Mouse (Mus musculus) embryonic facial prominence, embryonic 13.5 days (tissue): Measurements from ENCODE around the gene Hemgn. TPM values are rescaled to one million over a fixed set of nuclear protein-coding genes. Genes with fewer than 3 reads are reported as not detected.

Experiments
- ATAC-seq: fragments of 200-750 bp; cut with Nextera tagmentation; 2 replicates; pipeline ENCODE4 v1.8.0; 2017; ENCODE audit warnings: low read depth; ENCODE audit not compliant: insufficient number of reproducible peaks, insufficient read depth, low FRiP score, low TSS enrichment
- H3K27ac ChIP-seq: fragments of 300-500 bp; sonication (generic); 2 replicates; pipeline ENCODE4 v1.5.1; 2015; ENCODE audit warnings: moderate library complexity, mild to moderate bottlenecking, inconsistent platforms
- H3K27me3 ChIP-seq: fragments of 300-500 bp; sonication (generic); 2 replicates; pipeline ENCODE4 v1.6.1; 2015; ENCODE audit warnings: mild to moderate bottlenecking, inconsistent platforms
- H3K36me3 ChIP-seq: fragments of 300-500 bp; sonication (generic); 2 replicates; pipeline ENCODE4 v1.6.1; 2015; ENCODE audit warnings: mild to moderate bottlenecking, inconsistent platforms
- H3K4me1 ChIP-seq: fragments of 300-500 bp; sonication (generic); 2 replicates; pipeline ENCODE4 v1.6.1; 2015; ENCODE audit warnings: inconsistent platforms
- H3K4me2 ChIP-seq: fragments of 300-500 bp; sonication (generic); 2 replicates; pipeline ENCODE4 v1.6.1; 2015; ENCODE audit warnings: moderate library complexity, mild to moderate bottlenecking, inconsistent platforms
- H3K4me3 ChIP-seq: fragments of 300-500 bp; sonication (generic); 2 replicates; pipeline ENCODE4 v1.5.1; 2015; ENCODE audit warnings: mild to moderate bottlenecking, inconsistent platforms
- H3K9ac ChIP-seq: fragments of 300-500 bp; sonication (generic); 2 replicates; pipeline ENCODE4 v1.6.1; 2015; ENCODE audit warnings: mild to moderate bottlenecking, inconsistent platforms
- H3K9me3 ChIP-seq: fragments of 300-500 bp; sonication (generic); 2 replicates; pipeline ENCODE4 v1.6.1; 2016; ENCODE audit warnings: inconsistent platforms
- WGBS: fragments of 180-500 bp; shearing (Covaris S2); methylation state at CpG from one replicate; pipeline ENCODE4 v1.1.7; 2015; ENCODE audit warnings: mixed read lengths; 5-methylcytosine and 5-hydroxymethylcytosine counted together
- polyA plus RNA-seq: library from polyadenylated mRNA; unstranded; fragments of >200 nt; fragmentation: Nextera tagmentation; extraction: Ambion mirVana; gene quantifications from 2 replicates; pipeline ENCODE4 v1.2.1, GENCODE M21; 2015

Gene Hemgn
- polyA plus RNA-seq, 1 experiment from 2014 or later, result 0.87 TPM

GRCm38 (mm10) chr4:46450020-46450518 is 36.8 kb upstream of the Hemgn start:
- H3K4me3 ChIP-seq, result peak overlapping the region; percentile 87
- no peak for ATAC-seq
- H3K27ac ChIP-seq, result peak overlapping the region; percentile 100
- H3K9ac ChIP-seq, result peak overlapping the region; percentile 99
- 28% methylated on average over 7 of the region's 7 CpGs for WGBS
- H3K4me2 ChIP-seq, result peak overlapping the region; percentile 81
- no peaks in the 10 kb centered on the region for H3K9me3 ChIP-seq
- H3K4me1 ChIP-seq, result peaks cover 30% of the 10 kb centered on the region
- H3K36me3 ChIP-seq, result no peaks in the 10 kb centered on the region
- no peaks in the 10 kb centered on the region for H3K27me3 ChIP-seq

GRCm38 (mm10) chr4:46448886-46449285 is 35.6 kb upstream of the Hemgn start:
- Histone ChIP-seq H3K4me1 (peaks cover 20% of the 10 kb centered on the region), H3K9me3 (no peaks in the 10 kb centered on the region), H3K27me3 (no peaks in the 10 kb centered on the region), H3K4me2 (no peak overlapping the region), H3K9ac (no peak overlapping the region), H3K4me3 (no peak overlapping the region), H3K36me3 (no peaks in the 10 kb centered on the region), H3K27ac (no peak overlapping the region)
- 20% methylated on average over 6 of the region's 6 CpGs for WGBS
- no peak for ATAC-seq

GRCm38 (mm10) chr4:46447461-46447860 is 34.2 kb upstream of the Hemgn start:
- 41% methylated on average over 1 of the region's 1 CpGs for WGBS
- Histone ChIP-seq H3K4me2 (no peak overlapping the region), H3K27ac (no peak overlapping the region), H3K27me3 (no peaks in the 10 kb centered on the region), H3K9me3 (no peaks in the 10 kb centered on the region), H3K9ac (no peak overlapping the region), H3K36me3 (no peaks in the 10 kb centered on the region), H3K4me3 (no peak overlapping the region), H3K4me1 (peaks cover 8% of the 10 kb centered on the region; the same call in 1 of the 2 replicates)
- no peak for ATAC-seq

- Histone ChIP-seq H3K4me1 (peaks cover 8% of the 10 kb centered on the region; the same call in 1 of the 2 replicates), H3K27me3 (no peaks in the 10 kb centered on the region), H3K9me3 (no peaks in the 10 kb centered on the region), H3K4me2 (no peak overlapping the region), H3K27ac (peak overlapping the region; percentile 13; the same call in 1 of the 2 replicates), H3K36me3 (no peaks in the 10 kb centered on the region), H3K4me3 (no peak overlapping the region), H3K9ac (peak overlapping the region; percentile 36; the same call in 1 of the 2 replicates)
- no peak for ATAC-seq
- 35% methylated on average over 9 of the region's 9 CpGs for whole genome bisulfite sequencing
Measured at GRCm38 (mm10) chr4:46445237-46445945, 32.1 kb upstream of the Hemgn start.

- H3K9ac ChIP-seq, result no peak overlapping the region
- no peak overlapping the region for H3K27ac ChIP-seq
- H3K4me1 ChIP-seq, result 0 out of 2 replicates have a peak, but pooled peaks cover 4% of the 10 kb centered on the region
- no peak overlapping the region for H3K4me2 ChIP-seq
- no peaks in the 10 kb centered on the region for H3K36me3 ChIP-seq
- H3K4me3 ChIP-seq, result no peak overlapping the region
- H3K27me3 ChIP-seq, result no peaks in the 10 kb centered on the region
- no peak for ATAC-seq
- WGBS, result 70% methylated on average over 4 of the region's 4 CpGs
- H3K9me3 ChIP-seq, result no peaks in the 10 kb centered on the region
Measured at GRCm38 (mm10) chr4:46442501-46442900, 29.2 kb upstream of the Hemgn start.

GRCm38 (mm10) chr4:46432339-46433036 is 19.2 kb upstream of the Hemgn start:
- ATAC-seq, result no peak
- no peak overlapping the region for H3K27ac ChIP-seq
- H3K36me3 ChIP-seq, result no peaks in the 10 kb centered on the region
- H3K4me2 ChIP-seq, result no peak overlapping the region
- H3K9me3 ChIP-seq, result no peaks in the 10 kb centered on the region
- no peak overlapping the region for H3K9ac ChIP-seq
- 86% methylated on average over 12 of the region's 12 CpGs for WGBS
- no peak overlapping the region for H3K4me3 ChIP-seq
- no peaks in the 10 kb centered on the region for H3K27me3 ChIP-seq
- H3K4me1 ChIP-seq, result no peaks in the 10 kb centered on the region

- no peaks in the 10 kb centered on the region for H3K36me3 ChIP-seq
- no peak overlapping the region for H3K4me2 ChIP-seq
- H3K9ac ChIP-seq, result no peak overlapping the region
- no peaks in the 10 kb centered on the region for H3K4me1 ChIP-seq
- H3K9me3 ChIP-seq, result no peaks in the 10 kb centered on the region
- no peak overlapping the region for H3K27ac ChIP-seq
- no peak overlapping the region for H3K4me3 ChIP-seq
- ATAC-seq, result no peak
- WGBS, result 57% methylated on average over 10 of the region's 10 CpGs
- H3K27me3 ChIP-seq, result no peaks in the 10 kb centered on the region
Measured at GRCm38 (mm10) chr4:46428903-46429499, 15.7 kb upstream of the Hemgn start.

GRCm38 (mm10) chr4:46422625-46423024 is 9.3 kb upstream of the Hemgn start:
- no peak overlapping the region for H3K9ac ChIP-seq
- no peaks in the 10 kb centered on the region for H3K27me3 ChIP-seq
- no peak overlapping the region for H3K27ac ChIP-seq
- no peak overlapping the region for H3K4me2 ChIP-seq
- H3K4me1 ChIP-seq, result no peaks in the 10 kb centered on the region
- H3K9me3 ChIP-seq, result no peaks in the 10 kb centered on the region
- no peak overlapping the region for H3K4me3 ChIP-seq
- no peak for ATAC-seq
- no peaks in the 10 kb centered on the region for H3K36me3 ChIP-seq
- 83% methylated on average over 8 of the region's 8 CpGs for WGBS

GRCm38 (mm10) chr4:46418851-46419250 is 5.5 kb upstream of the Hemgn start:
- Histone ChIP-seq H3K4me3 (no peak overlapping the region), H3K9me3 (no peaks in the 10 kb centered on the region), H3K36me3 (no peaks in the 10 kb centered on the region), H3K4me2 (no peak overlapping the region), H3K27me3 (no peaks in the 10 kb centered on the region), H3K4me1 (no peaks in the 10 kb centered on the region), H3K27ac (no peak overlapping the region), H3K9ac (no peak overlapping the region)
- WGBS, result 89% methylated on average over 9 of the region's 9 CpGs
- no peak for ATAC-seq

- Histone ChIP-seq H3K36me3 (no peaks in the 10 kb centered on the region), H3K9ac (no peak overlapping the region), H3K4me1 (no peaks in the 10 kb centered on the region)
Measured at GRCm38 (mm10) chr4:46417491-46417890, 4.2 kb upstream of the Hemgn start.

GRCm38 (mm10) chr4:46412113-46412512 is 1.2 kb downstream of the Hemgn start:
- no peak overlapping the region for H3K9ac ChIP-seq
- H3K27ac ChIP-seq, result no peak overlapping the region
- WGBS, result 71% methylated on average over 1 of the region's 1 CpGs
- no peak overlapping the region for H3K4me2 ChIP-seq
- ATAC-seq, result no peak
- H3K9me3 ChIP-seq, result no peaks in the 10 kb centered on the region
- 0 out of 2 replicates have a peak, but pooled peaks cover 2% of the 10 kb centered on the region for H3K4me1 ChIP-seq
- no peak overlapping the region for H3K4me3 ChIP-seq
- H3K36me3 ChIP-seq, result no peaks in the 10 kb centered on the region
- H3K27me3 ChIP-seq, result no peaks in the 10 kb centered on the region

More at GRCm38 (mm10) chr4:46417491-46417890, 4.2 kb upstream of the Hemgn start:
- H3K4me2 ChIP-seq, result no peak overlapping the region
- WGBS, result 63% methylated on average over 3 of the region's 3 CpGs
- H3K27me3 ChIP-seq, result no peaks in the 10 kb centered on the region
- ATAC-seq, result no peak
- no peaks in the 10 kb centered on the region for H3K9me3 ChIP-seq
- no peak overlapping the region for H3K4me3 ChIP-seq
- no peak overlapping the region for H3K27ac ChIP-seq
